Mouse (Mus musculus) kidney, postnatal 14 days (tissue): Measurements from ENCODE around the gene B3galt1.

Experiments
- DNase-seq: peaks from one replicate; pipeline ENCODE4 v3.0.0; 2022; ENCODE audit warnings: mixed read lengths

B3galt1 gene

GRCm38 (mm10) chr2:67956182-67956581, 390.5 kb downstream of the B3galt1 start:
- DNase-seq = no peak

GRCm38 (mm10) chr2:67957561-67957960, 391.9 kb downstream of the B3galt1 start:
- peak; percentile 68 for DNase-seq

GRCm38 (mm10) chr2:67960711-67961110, 395.0 kb downstream of the B3galt1 start:
- peak; percentile 9 for DNase-seq

- no peak for DNase-seq
These were observed 403.1 kb downstream of the B3galt1 start for GRCm38 (mm10) chr2:67968812-67969211.

DNA sequence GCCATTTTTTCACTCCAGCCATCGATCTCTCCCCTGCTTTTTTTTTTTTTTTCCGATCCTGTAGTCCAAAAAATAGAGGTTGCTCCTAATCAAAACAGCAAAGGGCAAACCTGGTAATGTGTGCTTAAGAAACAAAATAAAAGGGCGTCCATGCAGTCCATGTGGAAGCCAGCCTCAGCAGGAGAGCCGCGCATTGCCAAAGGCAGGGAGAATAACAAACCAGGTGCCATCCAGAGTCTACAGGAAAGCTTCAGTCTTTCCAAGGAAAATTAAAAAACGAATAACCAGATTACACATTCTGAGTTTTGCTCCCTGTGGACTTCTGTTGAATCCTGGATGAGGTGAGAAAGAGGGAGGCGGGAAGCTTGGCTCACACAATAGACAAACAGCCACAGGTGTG, 405.4 kb downstream of the B3galt1 start:
- no peak for DNase-seq

- no peak for DNase-seq
These were observed 405.9 kb downstream of the B3galt1 start for GRCm38 (mm10) chr2:67971576-67971975.

- DNase-seq = no peak
These were observed 410.1 kb downstream of the B3galt1 start for GRCm38 (mm10) chr2:67975764-67976163.

DNA sequence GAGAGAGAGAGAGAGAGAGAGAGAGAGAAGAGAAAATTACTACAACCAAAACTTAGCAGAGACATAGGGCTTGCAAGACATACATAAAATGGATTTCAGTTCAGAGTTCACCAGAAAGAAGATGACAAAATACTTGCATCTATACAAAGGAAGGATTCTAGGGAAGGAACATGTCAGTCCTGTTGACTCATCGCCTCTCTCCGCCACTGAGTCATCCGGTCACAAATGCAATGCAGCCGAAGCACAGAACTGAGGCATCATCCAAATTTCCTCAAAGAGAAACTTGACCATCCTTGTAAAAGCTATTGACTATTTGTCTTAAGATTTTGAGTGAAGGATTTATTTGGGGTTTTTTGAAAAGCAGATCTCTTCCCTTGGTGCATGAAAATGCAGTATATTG, 410.8 kb downstream of the B3galt1 start:
- DNase-seq = no peak

GRCm38 (mm10) chr2:67977620-67978262, 412.1 kb downstream of the B3galt1 start:
- DNase-seq = no peak

DNA sequence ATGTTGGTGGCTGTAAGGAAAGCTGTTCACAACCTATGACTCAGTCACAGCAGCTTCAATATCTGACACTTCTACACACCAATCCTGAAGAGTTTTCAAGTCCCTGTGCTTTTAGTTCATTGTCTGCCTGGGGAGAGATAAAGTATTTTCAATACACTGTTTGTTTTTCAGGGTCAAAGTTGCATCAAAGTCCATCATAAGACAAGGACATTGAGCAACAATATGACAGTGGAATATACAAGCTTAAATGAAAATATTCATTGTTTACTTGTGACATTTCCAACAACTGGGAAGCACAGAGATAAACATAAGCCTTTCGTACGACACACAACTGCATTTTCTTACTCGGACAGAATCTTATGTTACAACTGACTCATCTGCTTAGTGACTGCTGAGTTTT, 417.9 kb downstream of the B3galt1 start:
- DNase-seq = no peak

DNA sequence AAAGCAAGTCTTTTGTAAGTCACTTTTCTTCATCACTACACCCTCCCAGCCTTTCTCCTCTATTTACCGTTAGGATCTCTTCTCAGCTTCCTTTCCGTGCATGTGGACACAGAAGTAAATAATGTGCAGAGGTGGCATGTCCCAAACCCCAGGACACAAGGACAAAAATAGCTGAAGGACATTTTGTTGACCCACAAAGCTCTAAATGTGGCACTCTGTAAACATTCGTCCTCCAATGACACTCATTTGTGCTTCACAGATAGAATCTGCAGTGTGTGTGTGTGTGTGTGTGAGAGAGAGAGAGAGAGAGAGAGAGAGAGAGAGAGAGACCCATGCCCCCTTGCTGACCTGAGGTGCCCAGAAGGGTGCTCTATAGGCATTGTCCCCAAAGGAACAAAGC, 419.5 kb downstream of the B3galt1 start:
- DNase-seq = no peak

- no peak for DNase-seq
These were observed 427.8 kb downstream of the B3galt1 start for GRCm38 (mm10) chr2:67993421-67993820.

- DNase-seq = no peak
These were observed 437.4 kb downstream of the B3galt1 start for GRCm38 (mm10) chr2:68003091-68003490.

GRCm38 (mm10) chr2:68005210-68005609, 439.5 kb downstream of the B3galt1 start:
- DNase-seq = no peak

GRCm38 (mm10) chr2:68005711-68006110, 440.0 kb downstream of the B3galt1 start:
- no peak for DNase-seq

- DNase-seq = no peak
These were observed 445.7 kb downstream of the B3galt1 start for GRCm38 (mm10) chr2:68011336-68011735.

DNA sequence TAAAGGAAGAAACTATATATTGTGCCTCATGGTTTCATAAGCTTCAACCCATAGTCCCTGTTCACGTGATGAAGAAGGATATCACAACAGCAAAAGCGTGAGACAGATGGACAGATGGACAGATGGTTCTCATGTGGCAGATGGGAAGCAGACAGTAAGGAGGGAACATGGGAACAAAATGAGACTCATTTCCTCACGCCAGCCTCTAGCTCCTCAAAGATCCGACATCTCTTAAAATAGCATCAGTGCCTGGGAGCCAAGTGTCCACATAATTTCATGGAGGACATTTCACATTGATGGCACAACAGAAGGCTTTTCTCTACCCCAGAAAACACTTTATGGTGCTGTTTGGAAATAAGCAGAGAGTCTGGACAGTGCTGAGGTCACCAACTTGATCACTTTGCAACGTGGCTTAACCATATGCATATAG, 454.6 kb downstream of the B3galt1 start:
- no peak for DNase-seq

DNA sequence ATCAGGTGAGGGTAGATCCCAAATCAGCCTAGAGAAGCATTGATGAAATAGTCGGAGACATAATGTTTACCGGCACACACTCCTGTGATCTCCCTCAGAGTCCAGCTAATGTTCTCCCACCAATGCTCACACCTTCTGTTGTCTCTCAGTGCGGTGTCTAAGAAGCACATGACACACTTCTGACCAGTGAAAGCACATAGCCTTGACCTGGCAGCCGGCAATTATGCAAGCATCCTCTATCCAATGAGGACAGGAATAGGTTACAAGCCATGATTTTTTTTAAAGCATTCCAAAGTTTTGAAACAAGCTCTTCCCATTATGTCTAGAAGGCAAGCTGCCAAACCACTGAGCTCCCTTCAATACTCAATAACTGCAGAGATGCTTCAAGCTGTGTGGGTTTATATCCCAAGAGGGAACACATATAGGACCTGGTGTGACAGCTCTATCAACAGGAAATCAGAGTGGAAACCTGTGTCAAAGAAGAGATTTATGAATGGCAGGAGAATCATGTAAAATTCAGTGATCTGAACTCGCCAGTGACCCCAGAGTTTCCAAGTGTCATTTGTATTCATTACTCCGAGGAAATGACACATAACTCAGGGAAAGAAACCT, 456.0 kb downstream of the B3galt1 start:
- DNase-seq = peak; percentile 44

GRCm38 (mm10) chr2:68028811-68029210, 463.1 kb downstream of the B3galt1 start:
- no peak for DNase-seq

DNA sequence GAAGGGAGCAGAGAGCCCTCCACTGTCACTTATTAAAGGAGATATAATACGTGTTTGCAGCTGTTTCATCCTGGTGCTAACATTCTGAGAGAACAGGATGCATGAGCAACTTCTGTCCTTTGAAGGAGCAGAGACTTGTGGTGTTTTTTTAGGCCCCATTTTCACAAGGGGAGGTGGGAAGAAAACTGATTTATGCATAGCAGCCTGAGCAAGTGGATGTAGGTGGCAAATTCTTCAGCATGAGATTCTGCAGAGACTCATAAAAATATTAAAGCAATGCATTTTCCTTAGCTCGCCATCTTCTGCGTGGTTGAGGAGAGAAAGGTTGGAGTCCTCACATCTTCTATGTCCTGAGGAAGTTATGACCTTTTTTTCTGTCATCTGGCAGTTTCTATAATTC, 469.0 kb downstream of the B3galt1 start:
- DNase-seq = no peak

GRCm38 (mm10) chr2:68040752-68041151, 475.1 kb downstream of the B3galt1 start:
- DNase-seq = no peak

DNA sequence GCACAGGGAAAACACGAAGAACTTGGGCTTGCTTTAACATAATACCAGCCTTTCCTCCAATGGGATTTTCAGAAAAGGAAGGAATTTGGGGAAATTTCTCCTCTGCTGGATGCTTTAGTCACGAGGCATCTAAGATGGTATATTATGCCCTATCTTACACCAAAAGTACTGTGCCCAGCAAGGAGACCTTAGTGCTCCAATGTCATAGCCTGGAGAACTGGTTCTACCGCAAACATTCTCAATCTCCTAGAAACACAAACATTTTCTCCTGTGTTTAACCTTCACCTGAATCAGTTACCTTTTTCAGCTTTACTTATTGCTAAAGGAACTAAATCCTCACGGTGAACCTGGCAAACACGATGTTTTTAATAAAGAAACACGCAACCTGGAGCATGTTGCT, 486.8 kb downstream of the B3galt1 start:
- peak; percentile 5 for DNase-seq

DNA sequence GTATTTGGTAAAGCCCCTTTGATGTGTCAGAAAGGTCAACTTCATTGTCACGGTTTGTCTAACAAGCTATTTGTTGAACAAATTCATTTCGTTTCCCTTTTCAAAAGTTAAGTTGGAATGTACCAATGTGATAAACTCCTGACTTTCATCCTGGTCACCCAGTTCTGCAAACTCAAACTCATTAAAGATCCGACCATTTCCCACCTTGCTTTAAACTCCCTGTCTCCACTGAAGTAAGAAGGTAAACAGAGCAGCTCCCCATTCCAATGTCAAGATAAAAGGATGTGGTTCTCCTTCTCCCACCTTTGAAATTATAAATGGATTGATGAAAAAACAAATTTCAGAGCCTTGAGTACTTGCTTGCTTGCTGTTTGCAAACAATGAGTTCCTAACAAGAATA, 487.6 kb downstream of the B3galt1 start:
- DNase-seq = no peak

- DNase-seq = no peak
These were observed 495.7 kb downstream of the B3galt1 start for GRCm38 (mm10) chr2:68061341-68061740.
